Mouse (Mus musculus) urinary bladder, postnatal 36 days (tissue): ENCODE measurements around the gene Atad1.
"Not testable (repeated sequence)": the region's sequence is repeated elsewhere in the genome, so short reads cannot be mapped to it uniquely, and the experiment has no call there.

Experiments used
- DNase-seq, 2 experiments: peaks; one replicate each; pipeline ENCODE4 v3.0.0; 2022; ENCODE audit warnings: low spot score in 2 of 2, mixed read lengths in 1 of 2

Atad1 gene

DNA sequence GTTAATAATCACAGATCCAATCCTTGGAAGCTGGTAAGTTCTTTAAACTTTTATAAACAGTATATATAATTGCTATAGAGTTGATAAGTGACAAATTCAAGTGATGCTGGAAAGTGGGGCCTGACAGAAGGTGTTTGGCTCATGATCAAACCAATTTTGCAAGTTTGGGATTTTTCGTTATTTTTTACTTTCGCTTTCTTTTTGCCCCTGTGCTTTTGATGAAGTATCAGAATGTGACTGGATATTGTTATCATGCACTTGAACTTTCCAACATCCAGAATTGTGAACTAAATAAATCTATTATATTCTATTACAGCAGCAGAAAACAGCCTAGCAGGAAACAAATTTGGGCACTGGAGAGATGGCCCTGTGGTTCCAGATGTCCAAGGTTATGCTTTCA lies 58.7 kb downstream of the Atad1 start:
- no peak for DNase-seq

DNA sequence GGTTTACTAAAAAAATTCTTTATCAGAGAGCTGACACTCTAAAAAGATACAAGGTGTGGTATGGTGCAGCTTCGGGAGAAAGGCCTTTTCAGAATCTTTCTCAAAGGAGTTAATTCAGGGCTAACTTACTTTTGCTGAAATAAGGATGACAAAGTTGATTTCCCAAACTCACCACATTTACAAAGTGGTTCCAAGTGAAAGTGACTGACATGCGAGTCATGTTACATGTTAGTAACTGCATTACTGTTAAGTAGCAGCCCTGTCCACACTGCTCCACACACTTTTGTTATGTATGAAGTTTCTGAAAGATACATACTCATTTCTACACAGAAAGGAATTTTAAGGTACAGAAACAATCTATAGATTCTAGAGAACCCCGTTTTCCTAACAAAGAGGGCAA lies 63.8 kb downstream of the Atad1 start:
- DNase-seq = no peak

DNA sequence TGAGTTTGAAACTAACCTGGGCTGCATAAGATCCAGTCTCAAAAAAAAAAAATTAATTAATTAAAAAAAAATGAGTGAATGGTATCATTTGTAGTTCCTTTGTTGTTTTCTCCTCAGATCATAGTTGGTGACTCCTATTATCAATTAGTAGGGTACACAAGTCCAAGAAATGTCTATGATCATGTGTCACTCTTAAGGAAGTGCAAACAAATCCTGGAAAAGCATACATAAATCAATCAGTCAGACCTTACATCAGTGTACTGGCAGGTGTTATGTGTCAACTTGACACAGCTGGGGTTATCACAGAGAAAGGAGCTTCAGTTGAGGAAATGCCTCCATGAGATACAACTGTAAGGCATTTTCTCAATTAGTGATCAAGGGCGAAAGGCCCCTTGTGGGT lies 71.8 kb downstream of the Atad1 start:
- not testable (repeated sequence) for DNase-seq

DNA sequence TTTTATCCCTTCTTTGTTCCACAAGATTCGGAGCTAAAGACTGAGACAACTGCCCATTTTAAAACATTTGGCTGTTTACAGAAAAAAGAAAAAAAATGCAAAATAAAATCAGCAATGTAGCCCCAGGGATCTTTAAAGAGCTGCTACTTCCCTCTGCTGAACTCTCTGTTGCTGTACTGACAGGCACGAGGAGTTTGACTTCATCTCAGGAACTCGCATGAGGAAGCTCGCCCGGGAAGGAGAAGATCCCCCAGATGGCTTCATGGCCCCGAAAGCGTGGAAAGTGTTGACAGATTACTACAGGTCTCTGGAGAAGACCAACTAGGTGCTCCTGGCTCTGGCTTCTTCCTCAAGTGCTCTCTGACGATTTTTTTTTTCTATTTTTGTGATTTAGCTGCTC lies 74.3 kb downstream of the Atad1 start:
- DNase-seq = no peak

DNA sequence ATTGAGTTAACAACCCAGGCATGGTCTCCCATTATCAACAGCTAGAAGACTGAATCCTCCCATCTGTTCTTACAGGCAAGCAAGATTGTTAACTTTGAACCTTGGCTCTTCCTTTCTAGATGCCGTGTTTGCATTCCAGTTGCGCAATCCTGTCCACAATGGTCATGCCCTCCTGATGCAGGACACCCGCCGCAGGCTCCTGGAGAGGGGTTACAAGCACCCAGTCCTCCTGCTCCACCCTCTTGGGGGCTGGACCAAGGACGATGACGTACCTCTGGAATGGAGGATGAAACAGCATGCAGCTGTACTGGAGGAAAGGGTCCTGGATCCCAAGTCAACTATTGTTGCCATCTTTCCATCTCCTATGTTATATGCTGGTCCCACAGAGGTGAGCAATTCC lies 76.7 kb downstream of the Atad1 start:
- DNase-seq = no peak

DNA sequence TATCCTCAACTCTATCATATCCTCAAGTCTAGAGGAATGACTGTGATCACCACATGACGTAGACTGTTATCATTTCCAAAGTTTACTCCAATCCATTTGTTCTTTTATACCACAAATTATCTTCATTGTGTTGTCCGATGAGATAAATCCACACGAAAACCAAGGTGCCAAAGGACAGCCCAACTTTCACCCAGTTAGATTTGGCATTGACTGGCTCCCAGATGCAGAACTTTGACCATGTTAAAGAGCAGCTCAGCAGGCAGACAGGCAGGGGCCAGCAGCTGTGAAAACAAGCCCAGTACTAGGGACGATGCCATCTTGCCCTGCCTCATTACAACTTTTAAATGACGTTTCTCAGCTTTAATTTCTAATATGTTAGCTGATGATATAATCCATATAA lies 80.2 kb downstream of the Atad1 start:
- DNase-seq = no peak

DNA sequence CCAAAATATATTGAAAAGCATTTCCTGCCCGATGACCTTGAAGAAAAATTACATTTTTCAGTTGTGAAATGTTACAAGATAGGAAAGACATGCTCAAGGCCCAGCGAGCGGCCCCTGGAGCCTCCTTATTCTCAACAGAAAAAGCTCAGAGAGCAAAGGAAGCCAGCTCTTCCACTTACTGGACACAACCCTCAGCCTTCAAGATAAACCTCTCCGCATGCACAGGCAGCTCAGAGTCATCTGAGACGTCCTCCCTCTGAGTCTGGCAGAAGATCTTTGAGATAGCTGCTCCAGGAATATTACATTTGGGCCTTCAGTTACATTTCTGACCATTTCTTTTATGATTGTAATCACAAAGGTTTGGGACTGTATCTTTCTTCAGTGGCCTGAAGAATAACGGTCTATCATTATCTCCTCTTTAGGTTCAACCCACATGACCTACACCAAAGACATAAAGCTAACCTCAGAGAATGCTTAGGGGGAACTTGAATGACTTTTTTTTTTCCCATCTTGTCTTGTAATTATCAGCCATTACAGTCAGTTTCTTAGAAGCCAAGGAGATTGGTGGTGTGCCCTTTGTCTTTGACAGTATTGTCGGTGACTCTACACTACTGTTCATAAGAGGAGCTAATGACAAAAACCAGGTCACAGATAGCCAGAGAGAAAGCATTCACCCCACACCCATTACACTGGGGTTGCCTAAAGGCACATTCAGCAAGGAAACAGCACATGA lies 85.8 kb downstream of the Atad1 start:
- DNase-seq = no peak

DNA sequence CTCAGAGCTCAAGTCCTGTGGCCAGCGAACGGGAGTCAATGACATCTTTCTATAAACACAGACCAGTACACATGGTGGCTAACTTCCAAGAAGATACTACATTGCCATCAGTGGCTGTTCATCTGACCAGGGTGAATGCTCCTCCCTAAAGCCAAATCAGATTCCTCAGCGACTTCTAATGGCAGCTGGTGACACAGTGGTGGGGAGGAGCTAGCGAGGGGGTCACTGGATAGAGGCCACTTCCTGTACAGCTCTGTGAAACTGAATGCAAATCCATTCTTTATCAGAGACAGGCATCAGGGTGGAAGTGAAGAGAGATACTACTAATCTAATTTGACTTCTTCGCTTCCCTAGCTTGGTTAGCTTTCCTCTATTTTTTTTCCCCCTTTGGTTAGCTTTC lies 86.5 kb downstream of the Atad1 start:
- no peak for DNase-seq

DNA sequence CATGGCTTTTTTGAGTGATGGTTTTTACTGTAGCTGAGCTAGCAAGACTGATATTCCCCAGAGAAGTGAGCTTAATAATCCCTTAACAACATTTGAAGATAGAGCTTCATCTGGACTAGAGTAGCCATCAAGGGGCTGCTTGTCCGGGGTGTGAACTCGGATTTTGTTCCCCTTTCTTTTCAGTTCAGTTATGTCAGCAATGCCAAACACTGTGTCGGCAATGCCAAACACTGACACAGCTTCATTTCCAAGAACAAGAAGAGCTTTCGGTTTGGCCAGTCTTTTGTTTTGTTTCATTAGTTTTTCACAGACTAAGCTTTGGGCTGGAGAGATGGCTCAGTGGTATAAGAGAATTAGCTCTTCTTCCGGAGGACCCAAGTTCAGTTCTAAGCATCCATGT lies 88.5 kb downstream of the Atad1 start:
- no peak for DNase-seq

DNA sequence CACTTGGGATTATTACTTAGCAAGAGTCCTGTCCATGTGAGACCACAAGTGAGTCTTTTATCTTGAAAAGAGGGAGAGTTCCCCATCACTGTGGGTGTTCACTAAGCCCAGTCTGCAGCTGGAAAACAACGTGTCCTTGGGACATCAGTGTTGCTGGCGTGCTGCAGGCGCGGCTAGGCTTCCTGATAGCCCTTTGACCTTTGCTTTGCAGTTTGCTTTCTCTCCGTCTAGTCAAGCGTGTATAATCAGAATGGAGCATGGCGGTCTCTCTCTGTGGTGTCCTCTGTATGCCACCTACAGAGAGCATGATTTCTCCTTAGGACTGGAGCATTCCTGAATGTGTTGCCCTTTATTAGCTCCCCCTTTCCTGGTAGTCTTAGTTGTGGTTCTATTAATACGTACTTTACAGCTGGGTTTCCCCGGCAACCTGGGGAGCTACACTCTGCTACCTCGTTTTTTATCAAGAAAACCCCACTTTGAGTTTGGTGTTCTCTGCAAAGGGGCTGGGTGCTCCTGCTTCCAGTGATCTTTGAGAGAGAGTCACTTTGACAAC lies 91.5 kb downstream of the Atad1 start:
- no peak for DNase-seq

DNA sequence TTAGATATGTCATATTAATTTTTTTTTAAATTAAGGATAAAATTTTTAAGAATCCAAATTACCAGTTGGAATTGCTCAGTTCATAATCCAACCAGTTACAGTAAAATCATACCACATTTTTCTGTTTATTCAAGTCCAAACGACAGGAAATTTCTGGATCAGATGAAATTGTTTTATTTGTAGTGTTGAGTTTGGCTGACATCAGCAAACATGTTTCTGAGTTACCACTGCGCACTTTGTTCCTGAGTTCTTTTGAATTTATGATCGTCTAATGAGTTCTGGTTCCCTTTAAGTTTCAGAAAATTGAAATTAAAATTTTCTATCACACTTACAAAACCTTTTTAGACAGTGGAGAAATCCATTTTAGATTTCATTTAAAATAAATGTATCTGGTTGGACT lies 93.2 kb downstream of the Atad1 start:
- no peak for DNase-seq

DNA sequence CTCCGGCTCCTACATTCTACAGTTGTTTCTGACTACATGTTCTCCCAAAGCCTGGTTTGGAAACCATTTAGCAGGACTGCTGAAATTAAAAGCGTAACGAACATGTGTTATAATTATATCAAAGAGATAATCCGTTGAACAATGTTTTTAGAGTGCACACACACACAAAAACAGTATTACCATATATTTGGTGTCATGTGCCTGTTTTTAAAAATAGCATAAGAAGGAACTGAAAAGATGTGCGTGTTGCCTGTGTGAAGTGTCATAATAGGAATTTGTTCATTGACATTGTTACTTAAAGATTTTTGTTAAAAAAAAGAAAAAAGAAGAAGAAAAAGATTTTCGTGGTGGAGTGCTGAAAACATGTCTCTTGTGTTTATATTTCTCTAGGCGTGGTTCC lies 93.6 kb downstream of the Atad1 start:
- DNase-seq = no peak

DNA sequence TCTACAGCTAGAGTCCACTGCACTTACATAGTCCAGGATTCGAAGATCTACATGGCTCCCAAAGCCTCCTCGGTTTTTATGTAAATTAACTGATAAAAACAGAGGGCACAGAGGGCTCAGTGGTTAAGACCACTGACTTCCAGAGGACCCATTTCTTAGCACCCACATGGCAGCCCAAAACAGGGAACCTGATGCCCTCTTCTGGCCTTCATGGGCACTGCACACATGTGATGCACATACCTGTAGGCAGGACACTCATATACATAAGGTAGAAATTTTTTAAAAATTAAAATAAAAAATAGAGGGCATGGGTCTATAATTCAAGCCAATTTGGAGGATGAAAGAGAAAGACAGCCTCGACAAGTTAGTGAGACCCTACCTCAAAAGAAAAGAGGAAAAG lies 95.9 kb downstream of the Atad1 start:
- DNase-seq = no peak

DNA sequence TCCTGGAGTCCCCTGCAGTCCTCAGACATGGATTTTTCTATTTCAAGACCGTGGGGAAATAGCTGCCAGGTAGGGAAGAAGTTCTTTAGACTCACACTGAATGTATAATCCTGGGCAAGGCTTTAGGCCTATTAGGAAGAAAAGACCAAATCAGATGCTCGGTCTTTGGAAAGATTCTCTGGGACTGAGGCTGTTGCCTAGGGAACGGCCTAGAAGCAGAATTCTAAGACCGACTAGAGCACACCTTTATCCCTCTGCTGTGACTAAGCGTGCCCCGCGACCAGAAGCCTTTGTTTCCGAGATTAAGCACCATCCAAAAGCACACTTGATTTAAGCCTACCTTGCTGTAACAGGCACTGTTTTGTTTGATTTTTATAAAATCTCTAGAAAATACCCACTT lies 97.6 kb downstream of the Atad1 start:
- DNase-seq = no peak

DNA sequence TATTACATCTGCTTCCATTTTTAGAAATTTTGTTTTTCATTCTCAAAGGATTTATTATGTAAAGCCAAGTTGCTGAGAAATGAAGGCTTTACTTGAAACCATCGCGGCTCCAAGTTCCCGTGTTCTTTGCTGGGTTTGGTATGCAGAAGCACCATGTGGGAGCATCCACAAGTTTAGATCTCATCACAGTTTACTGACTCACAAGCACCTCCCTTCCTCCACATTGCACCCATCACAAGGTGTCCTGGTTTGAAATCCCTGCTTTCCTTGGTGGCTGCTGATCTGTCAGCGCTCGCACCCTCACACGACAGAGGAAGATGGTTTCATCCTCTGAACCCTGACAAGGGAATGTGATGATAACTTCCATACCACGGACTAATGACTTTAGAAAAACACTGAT lies 98.1 kb downstream of the Atad1 start:
- DNase-seq = no peak

DNA sequence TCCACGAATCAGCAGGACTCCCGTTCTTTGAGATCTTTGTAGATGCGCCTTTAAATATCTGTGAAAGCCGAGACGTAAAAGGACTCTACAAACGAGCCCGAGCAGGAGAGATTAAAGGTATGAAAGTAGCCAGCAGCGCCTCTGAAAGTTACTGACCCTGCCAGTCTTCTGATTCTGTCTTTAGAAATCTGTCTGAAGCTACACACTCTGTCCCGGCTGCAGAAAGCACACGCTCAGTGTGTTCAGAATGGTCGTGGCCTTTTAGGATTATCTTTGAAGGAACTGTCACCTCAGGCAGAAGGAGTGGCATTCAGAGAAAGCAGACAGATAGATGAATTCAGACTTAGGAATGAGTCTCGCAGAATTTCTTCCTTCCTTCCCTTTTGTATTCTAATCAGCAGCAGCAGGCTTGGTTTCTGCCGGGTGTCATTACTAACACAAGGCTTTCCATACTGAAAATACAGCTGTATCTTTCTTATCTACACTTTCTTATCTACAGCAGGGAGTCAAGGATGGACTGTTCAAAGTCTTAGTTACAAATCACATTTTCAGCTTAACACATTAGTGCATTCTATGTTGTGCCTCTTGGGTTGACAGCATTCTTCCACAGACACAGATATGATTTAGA lies 101.2 kb downstream of the Atad1 start:
- DNase-seq = no peak

DNA sequence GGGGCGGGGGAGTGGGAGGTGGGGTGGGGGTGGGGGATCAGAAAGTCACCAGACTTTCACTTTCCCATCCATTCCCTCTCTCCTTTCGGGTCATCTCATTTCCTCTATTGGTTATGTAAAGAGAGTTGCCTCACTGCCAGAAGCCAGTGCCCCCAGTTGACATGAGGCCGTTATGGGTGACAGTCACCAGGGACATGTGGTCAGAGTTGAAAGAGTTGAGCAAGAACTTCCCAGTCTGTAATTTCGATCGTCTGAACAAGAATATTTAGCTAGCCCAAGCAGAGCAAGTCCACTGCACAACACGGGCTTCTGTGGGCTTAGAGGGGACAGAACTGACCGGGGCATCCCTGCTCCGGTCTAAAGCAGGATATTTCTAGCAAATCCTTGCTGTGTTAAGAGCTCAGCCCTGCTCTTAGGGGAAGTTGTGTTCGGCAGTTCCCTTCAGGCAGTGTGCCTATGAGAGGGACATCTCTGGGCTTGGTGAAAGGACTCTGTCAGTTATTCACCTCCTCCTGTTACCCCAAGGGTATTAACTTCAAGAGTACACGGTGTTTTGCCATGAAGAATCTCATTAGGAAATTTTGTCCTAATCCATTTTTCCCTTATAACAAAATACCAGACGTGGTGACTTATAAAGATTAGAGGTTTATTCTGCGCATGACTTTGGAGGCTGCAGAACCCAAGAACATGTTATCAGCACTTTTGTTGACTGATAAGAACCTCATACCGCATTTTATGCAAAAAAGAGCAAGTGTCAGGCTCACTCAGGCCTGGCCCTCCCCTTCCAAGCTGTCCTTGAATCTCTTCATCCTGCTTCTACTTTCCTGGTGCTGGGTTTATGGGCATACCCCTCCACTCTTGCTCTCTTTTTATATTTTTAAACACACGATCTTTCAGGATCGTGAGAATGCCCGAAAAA lies 102.0 kb downstream of the Atad1 start:
- DNase-seq = peak in 1 of 2 experiments; percentile 16

DNA sequence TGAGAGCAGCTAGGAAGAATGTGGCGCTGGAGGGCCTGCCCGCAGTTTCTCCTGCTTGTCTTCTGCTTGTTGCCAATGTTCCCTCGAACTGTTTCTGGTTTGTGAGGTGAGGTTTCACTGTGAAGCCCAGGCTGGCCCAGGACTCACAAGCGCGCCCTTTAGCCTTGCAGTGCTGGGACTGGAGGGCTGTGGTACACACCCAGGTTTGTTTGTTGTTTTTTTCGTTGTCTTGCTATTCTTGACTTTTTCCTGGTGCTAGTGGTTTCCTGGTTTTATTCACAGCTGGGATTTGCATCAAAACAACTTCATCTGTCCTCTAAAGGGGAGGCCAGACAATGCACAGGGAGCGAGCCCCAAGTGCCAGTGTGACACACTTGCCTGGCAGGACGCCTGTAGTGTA lies 104.7 kb downstream of the Atad1 start:
- no peak for DNase-seq

DNA sequence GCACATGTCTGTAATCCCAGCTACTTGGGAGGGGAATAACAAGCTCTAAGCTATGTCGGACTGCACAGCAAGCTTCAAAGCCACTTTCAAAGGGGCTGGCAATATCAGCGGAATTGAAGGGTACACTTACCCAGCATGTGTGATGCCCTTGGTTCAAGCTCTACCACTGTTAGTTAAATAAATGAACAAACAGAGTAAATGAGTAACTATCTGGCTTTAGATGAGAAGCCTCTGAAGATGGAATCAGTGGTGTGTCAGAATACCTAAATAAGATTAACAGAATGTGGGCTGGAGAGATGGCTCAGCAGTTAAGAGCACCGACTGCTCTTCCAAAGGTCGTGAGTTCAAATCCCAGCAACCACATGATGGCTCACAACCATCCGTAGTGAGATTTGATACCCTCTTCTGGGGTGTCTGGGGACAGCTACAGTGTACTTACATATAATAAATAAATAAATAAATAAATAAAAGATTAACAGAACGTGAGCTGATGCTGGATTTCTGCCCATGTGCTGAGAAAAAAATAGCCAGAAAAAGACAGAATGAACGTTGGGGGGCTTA lies 110.9 kb downstream of the Atad1 start:
- DNase-seq = no peak

DNA sequence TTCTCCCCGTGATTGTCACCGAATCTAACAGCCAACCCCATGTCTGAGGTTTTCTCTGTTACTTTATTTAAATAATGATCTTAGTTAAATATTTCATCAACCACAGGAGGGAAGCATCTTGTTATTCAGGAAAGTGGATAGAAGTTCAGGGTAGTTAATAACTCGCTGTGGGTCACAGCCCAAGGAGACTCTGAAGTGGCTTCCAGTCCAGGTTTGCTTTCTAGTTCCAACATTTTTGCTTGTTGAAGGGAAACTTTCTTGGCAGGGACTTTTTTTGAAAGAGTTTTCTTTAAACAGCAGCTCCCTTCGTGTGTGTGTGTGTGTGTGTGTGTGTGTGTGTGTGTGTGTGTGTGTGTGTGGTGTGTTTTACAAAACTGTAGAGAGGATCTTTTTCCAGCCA lies 112.0 kb downstream of the Atad1 start:
- no peak for DNase-seq

DNA sequence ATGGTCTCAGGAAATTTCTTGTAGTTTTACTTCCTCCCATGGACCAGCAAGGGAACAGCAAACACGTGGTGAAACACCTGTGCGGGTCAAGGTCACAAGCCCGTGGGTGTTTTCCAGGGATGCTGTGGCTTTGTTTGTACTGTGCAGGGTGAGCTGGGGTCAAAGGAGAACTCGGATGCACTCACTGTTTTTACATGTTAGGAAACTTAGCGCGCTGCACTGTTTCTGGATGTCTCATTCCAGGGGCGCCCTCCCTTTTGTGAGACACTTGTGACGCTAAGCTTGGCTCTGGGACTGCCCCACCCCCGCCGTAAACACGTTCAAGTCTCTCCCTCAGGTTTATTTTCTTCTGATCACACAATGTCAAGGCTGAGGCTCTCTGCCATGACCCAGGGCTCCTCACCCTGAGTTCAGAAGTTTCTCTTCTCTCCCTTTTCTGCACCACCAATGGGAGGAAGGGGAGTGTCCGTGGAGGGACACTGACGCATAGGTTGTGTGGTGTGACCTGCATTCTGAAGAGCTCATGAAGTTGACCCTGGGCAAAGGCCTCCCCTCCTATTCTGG lies 112.7 kb downstream of the Atad1 start:
- DNase-seq = no peak

DNA sequence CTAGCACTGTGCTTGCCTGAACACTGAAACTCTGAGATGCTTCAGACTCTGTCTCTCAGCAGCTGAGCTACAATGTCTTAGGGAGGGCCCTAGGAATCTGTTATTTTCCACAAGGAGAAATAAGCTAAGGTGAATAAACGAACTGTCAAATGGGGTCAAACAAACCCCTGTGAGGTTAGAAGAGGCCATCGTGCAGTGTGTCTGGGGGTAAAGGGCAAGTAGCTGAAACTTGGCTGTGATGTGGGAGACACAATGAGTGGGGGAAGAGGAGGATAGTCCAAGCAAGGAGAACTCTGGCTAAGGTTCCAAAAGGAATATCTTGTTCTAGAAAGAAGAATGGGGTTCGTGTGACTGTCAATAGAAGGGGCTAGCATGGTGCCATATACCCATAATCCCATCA lies 117.4 kb downstream of the Atad1 start:
- DNase-seq = no peak
